Mouse (Mus musculus): ENCODE results near the gene Epha2.

- TF ChIP-seq CTCF (IDR thresholded peaks at IDR 0.05; ENCODE audit: extremely low read depth, insufficient read length, insufficient replicate concordance, low read depth, low read length) (no peak), POLR2A (IDR thresholded peaks at IDR 0.05; ENCODE audit: low read depth, low read length) (no peak)
Observed at GRCm38 (mm10) chr4:141335263-141335796, 34.3 kb downstream of the Epha2 start.

Data from small intestine, adult 2 months (tissue).